Mouse (Mus musculus) MEL (cell line): Measurements from ENCODE around the gene Lrrc73. TPM values are rescaled to one million over a fixed set of nuclear protein-coding genes. Genes with fewer than 3 reads are reported as not detected.

ENCODE experiments used
- DNase-seq: peaks from one replicate; pipeline ENCODE4 v3.0.0; 2011; ENCODE audit warnings: low read depth, low spot score
- H3K27ac ChIP-seq: 2 replicates; pipeline ENCODE4 v1.5.1; 2012; ENCODE audit warnings: low read depth, mild to moderate bottlenecking, control low read depth, low read length, moderate library complexity; ENCODE audit not compliant: control insufficient read depth
- H3K27me3 ChIP-seq, 2 experiments: fragments of 150-350 bp in 1 of 2; sonication (generic) in 1 of 2; 2 replicates each; pipeline ENCODE4 v1.6.1; 2012; ENCODE audit warnings: low read length in 2 of 2, mild to moderate bottlenecking in 2 of 2, improper control_type of control experiment in 1 of 2, moderate library complexity in 1 of 2; ENCODE audit not compliant: insufficient read depth in 2 of 2, control insufficient read depth in 1 of 2
- H3K36me3 ChIP-seq, 2 experiments: 2 replicates each; pipeline ENCODE4 v1.6.1; 2012 to 2014; ENCODE audit warnings: low read length in 2 of 2, improper control_type of control experiment in 1 of 2, inconsistent platforms in 1 of 2, mild to moderate bottlenecking in 1 of 2; ENCODE audit not compliant: insufficient read depth in 2 of 2, control insufficient read depth in 1 of 2
- H3K4me1 ChIP-seq, 2 experiments: fragments of 150-350 bp in 1 of 2; sonication (generic) in 1 of 2; 2 replicates each; pipeline ENCODE4 v1.6.1; 2012; ENCODE audit warnings: low read length in 2 of 2, improper control_type of control experiment in 1 of 2, mild to moderate bottlenecking in 1 of 2; ENCODE audit not compliant: insufficient read depth in 2 of 2, control insufficient read depth in 1 of 2
- H3K4me3 ChIP-seq, 2 experiments: fragments of 150-350 bp in 1 of 2; sonication (generic) in 1 of 2; 2 replicates each; pipeline ENCODE4 v1.5.1; 2012; ENCODE audit warnings: low read depth in 2 of 2, low read length in 2 of 2, mild to moderate bottlenecking in 2 of 2, moderate library complexity in 2 of 2, control low read depth in 1 of 2, improper control_type of control experiment in 1 of 2; ENCODE audit not compliant: control insufficient read depth in 1 of 2, insufficient read depth in 1 of 2
- H3K79me2 ChIP-seq: 2 replicates; pipeline ENCODE4 v1.6.1; 2012; ENCODE audit warnings: mild to moderate bottlenecking, low read length, moderate library complexity; ENCODE audit not compliant: control insufficient read depth, poor library complexity, insufficient read depth
- H3K9ac ChIP-seq: 2 replicates; pipeline ENCODE4 v1.6.1; 2012; ENCODE audit warnings: low read depth, mild to moderate bottlenecking, control low read depth, low read length, moderate library complexity; ENCODE audit not compliant: control insufficient read depth, poor library complexity, severe bottlenecking
- H3K9me3 ChIP-seq: fragments of 150-350 bp; sonication (generic); replicated peaks from 2 replicates; pipeline ENCODE4 v1.6.1; 2012; ENCODE audit warnings: mild to moderate bottlenecking, low read length, improper control_type of control experiment, moderate library complexity; ENCODE audit not compliant: insufficient read depth
- BHLHE40 ChIP-seq: IDR thresholded peaks from 2 replicates; pipeline ENCODE4 v1.6.1; 2012; ENCODE audit warnings: low read depth, mild to moderate bottlenecking, inconsistent platforms, low read length, improper control_type of control experiment, borderline replicate concordance
- CHD1 ChIP-seq: IDR thresholded peaks from 2 replicates; pipeline ENCODE4 v1.6.1; 2012; ENCODE audit warnings: low read depth, mild to moderate bottlenecking, inconsistent platforms, low read length, improper control_type of control experiment
- CTCF ChIP-seq, 3 experiments: IDR thresholded peaks in 2 of 3; conservative IDR thresholded peaks in 1 of 3; 2 replicates each; pipeline ENCODE4 v1.5.1; 2011 to 2012; ENCODE audit warnings: low read length in 3 of 3, low read depth in 2 of 3, mild to moderate bottlenecking in 2 of 3, improper control_type of control experiment in 1 of 3, inconsistent platforms in 1 of 3, mixed read lengths in 1 of 3, moderate library complexity in 1 of 3; ENCODE audit not compliant: control insufficient read depth in 1 of 3, insufficient read depth in 1 of 3, poor library complexity in 1 of 3, severe bottlenecking in 1 of 3
- ELF1 ChIP-seq: IDR thresholded peaks from 2 replicates; pipeline ENCODE4 v1.6.1; 2014; ENCODE audit warnings: low read depth, mild to moderate bottlenecking, inconsistent platforms, low read length, improper control_type of control experiment, moderate library complexity
- EP300 ChIP-seq, 2 experiments: IDR thresholded peaks; 2 replicates each; pipeline ENCODE4 v1.6.1; 2011; ENCODE audit warnings: improper control_type of control experiment in 2 of 2, low read length in 2 of 2, low read depth in 1 of 2, mild to moderate bottlenecking in 1 of 2
- ETS1 ChIP-seq: IDR thresholded peaks from 2 replicates; pipeline ENCODE4 v1.6.1; 2012; ENCODE audit warnings: low read depth, mild to moderate bottlenecking, inconsistent platforms, low read length, improper control_type of control experiment, moderate library complexity
- GABPA ChIP-seq: IDR thresholded peaks from 2 replicates; pipeline ENCODE4 v1.6.1; 2012; ENCODE audit warnings: low read depth, mild to moderate bottlenecking, inconsistent platforms, low read length, improper control_type of control experiment, moderate library complexity
- GATA1 ChIP-seq: IDR thresholded peaks from 2 replicates; pipeline ENCODE4 v1.6.1; 2011; ENCODE audit warnings: low read depth, low read length, improper control_type of control experiment
- HCFC1 ChIP-seq: IDR thresholded peaks from 2 replicates; pipeline ENCODE4 v1.6.1; 2012; ENCODE audit warnings: low read depth, mild to moderate bottlenecking, inconsistent platforms, low read length, improper control_type of control experiment, moderate library complexity
- JUND ChIP-seq: IDR thresholded peaks from 2 replicates; pipeline ENCODE4 v1.6.1; 2011; ENCODE audit warnings: low read depth, mild to moderate bottlenecking, improper control_type of control experiment, low read length
- KAT2A ChIP-seq: conservative IDR thresholded peaks from 2 replicates; pipeline ENCODE4 v1.6.1; 2012; ENCODE audit warnings: low read depth, low read length, improper control_type of control experiment, inconsistent platforms
- MAFK ChIP-seq: IDR thresholded peaks from 2 replicates; pipeline ENCODE4 v1.6.1; 2011; ENCODE audit warnings: low read depth, mild to moderate bottlenecking, low read length, improper control_type of control experiment, borderline replicate concordance
- MAX ChIP-seq: IDR thresholded peaks from 2 replicates; pipeline ENCODE4 v1.6.1; 2011; ENCODE audit warnings: low read length, improper control_type of control experiment
- MAZ ChIP-seq: IDR thresholded peaks from 2 replicates; pipeline ENCODE4 v1.6.1; 2012; ENCODE audit warnings: low read depth, mild to moderate bottlenecking, inconsistent platforms, low read length, improper control_type of control experiment
- MEF2A ChIP-seq: IDR thresholded peaks from 2 replicates; pipeline ENCODE4 v1.6.1; 2014; ENCODE audit warnings: low read depth, mild to moderate bottlenecking, inconsistent platforms, low read length, improper control_type of control experiment; ENCODE audit not compliant: poor library complexity, insufficient replicate concordance, severe bottlenecking; ENCODE audit errors: extremely low read depth
- MXI1 ChIP-seq: IDR thresholded peaks from 2 replicates; pipeline ENCODE4 v1.6.1; 2011; ENCODE audit warnings: mild to moderate bottlenecking, low read depth, low read length, improper control_type of control experiment
- MYC ChIP-seq: IDR thresholded peaks from 2 replicates; pipeline ENCODE4 v1.6.1; 2011; ENCODE audit warnings: low read depth, mild to moderate bottlenecking, low read length, improper control_type of control experiment, moderate library complexity
- NELFE ChIP-seq: IDR thresholded peaks from 2 replicates; pipeline ENCODE4 v1.6.1; 2011; ENCODE audit warnings: low read depth, low read length, improper control_type of control experiment
- NRF1 ChIP-seq: IDR thresholded peaks from 2 replicates; pipeline ENCODE4 v1.6.1; 2014; ENCODE audit warnings: low read depth, mild to moderate bottlenecking, inconsistent platforms, low read length, improper control_type of control experiment, moderate library complexity; ENCODE audit not compliant: poor library complexity, insufficient read depth, severe bottlenecking
- POLR2A ChIP-seq, 2 experiments: IDR thresholded peaks; 2 replicates each; pipeline ENCODE4 v1.6.1; 2011 to 2012; ENCODE audit warnings: low read length in 2 of 2, mild to moderate bottlenecking in 2 of 2, control low read depth in 1 of 2, improper control_type of control experiment in 1 of 2, low read depth in 1 of 2, moderate library complexity in 1 of 2; ENCODE audit not compliant: control insufficient read depth in 1 of 2, insufficient read depth in 1 of 2, poor library complexity in 1 of 2
- POLR2AphosphoS2 ChIP-seq: IDR thresholded peaks from 2 replicates; pipeline ENCODE4 v1.6.1; 2011; ENCODE audit warnings: low read length, improper control_type of control experiment
- POLR2AphosphoS5 ChIP-seq: IDR thresholded peaks from 2 replicates; pipeline ENCODE4 v1.6.1; 2012; ENCODE audit warnings: low read depth, borderline replicate concordance, mild to moderate bottlenecking, inconsistent platforms, low read length, moderate library complexity, mixed read lengths
- RAD21 ChIP-seq: IDR thresholded peaks from 2 replicates; pipeline ENCODE4 v1.6.1; 2011; ENCODE audit warnings: mild to moderate bottlenecking, low read depth, low read length, improper control_type of control experiment
- RCOR1 ChIP-seq: IDR thresholded peaks from 2 replicates; pipeline ENCODE4 v1.6.1; 2012; ENCODE audit warnings: low read depth, mild to moderate bottlenecking, inconsistent platforms, low read length, improper control_type of control experiment
- SIN3A ChIP-seq: IDR thresholded peaks from 2 replicates; pipeline ENCODE4 v1.6.1; 2012; ENCODE audit warnings: low read length, improper control_type of control experiment, inconsistent platforms
- TAL1 ChIP-seq: IDR thresholded peaks from 2 replicates; pipeline ENCODE4 v1.6.1; 2012; ENCODE audit warnings: mild to moderate bottlenecking, inconsistent platforms, low read length, moderate library complexity, mixed read lengths
- TBP ChIP-seq: IDR thresholded peaks from 2 replicates; pipeline ENCODE4 v1.8.0; 2011; ENCODE audit warnings: low read depth, low read length, improper control_type of control experiment
- TCF12 ChIP-seq: IDR thresholded peaks from 2 replicates; pipeline ENCODE4 v1.6.1; 2014; ENCODE audit warnings: low read depth, mild to moderate bottlenecking, inconsistent platforms, low read length, improper control_type of control experiment, moderate library complexity
- UBTF ChIP-seq: IDR thresholded peaks from 2 replicates; pipeline ENCODE4 v1.6.1; 2012; ENCODE audit warnings: low read depth, mild to moderate bottlenecking, inconsistent platforms, low read length, improper control_type of control experiment, moderate library complexity, borderline replicate concordance; ENCODE audit not compliant: insufficient read depth
- USF1 ChIP-seq: IDR thresholded peaks from 2 replicates; pipeline ENCODE4 v1.6.1; 2014; ENCODE audit warnings: low read depth, mild to moderate bottlenecking, inconsistent platforms, low read length, improper control_type of control experiment, moderate library complexity
- USF2 ChIP-seq, 2 experiments: IDR thresholded peaks; 2 replicates each; pipeline ENCODE4 v1.6.1; 2011 to 2012; ENCODE audit warnings: improper control_type of control experiment in 2 of 2, low read length in 2 of 2, borderline replicate concordance in 1 of 2, inconsistent platforms in 1 of 2, low read depth in 1 of 2, mild to moderate bottlenecking in 1 of 2; ENCODE audit not compliant: insufficient read depth in 1 of 2
- ZKSCAN1 ChIP-seq: IDR thresholded peaks from 2 replicates; pipeline ENCODE4 v1.6.1; 2012; ENCODE audit warnings: low read depth, mild to moderate bottlenecking, inconsistent platforms, low read length, improper control_type of control experiment, moderate library complexity
- ZMIZ1 ChIP-seq: IDR thresholded peaks from 2 replicates; pipeline ENCODE4 v1.6.1; 2012; ENCODE audit warnings: low read depth, mild to moderate bottlenecking, inconsistent platforms, low read length, improper control_type of control experiment, moderate library complexity
- ZNF384 ChIP-seq: IDR thresholded peaks from 2 replicates; pipeline ENCODE4 v1.6.1; 2012; ENCODE audit warnings: low read depth, mild to moderate bottlenecking, inconsistent platforms, low read length, improper control_type of control experiment
- polyA plus RNA-seq, 2 experiments: library from polyadenylated mRNA; stranded (reverse) in 1 of 2; unstranded in 1 of 2; fragments of >175 nt in 1 of 2; fragments of >200 nt in 1 of 2; gene quantifications; 2 replicates each; pipeline versions ENCODE4 v1.2.1 to v1.2.4; 2012; ENCODE audit warnings: low replicate concordance in 2 of 2, low read depth in 1 of 2; ENCODE audit not compliant: insufficient read length in 2 of 2, insufficient read depth in 1 of 2, missing spikeins in 1 of 2
- total RNA-seq: library from RNA; depleted of rRNA; stranded (reverse); fragments of 300-350 nt; gene quantifications from 2 replicates; pipeline ENCODE4 v1.2.3, GENCODE M21; 2012; rRNA removed

The Lrrc73 gene
- total RNA-seq (0.72 and 1.2 TPM in 2 replicates), polyA plus RNA-seq (1 to 10 TPM in 1 of 2 experiments, not detected in 1; 3.5 TPM)

GRCm38 (mm10) chr17:46253452-46254084 lies at the start of gene Lrrc73:
TSS of gene Lrrc73 (plus strand) at chr17:46253531.
- TF ChIP-seq USF1: no peak
- no peak for TF ChIP-seq ZKSCAN1
- no peak for TF ChIP-seq USF2 (IDR thresholded peaks at IDR 0.05; ENCODE audit: borderline replicate concordance in 1 of 2, insufficient read depth in 1 of 2, low read depth in 1 of 2, low read length in 2 of 2)
- peak; percentile 98 for TF ChIP-seq MXI1
- TF ChIP-seq HCFC1: peak; percentile 32; the same call in 1 of the 2 replicates
- TF ChIP-seq TBP: no peak
- TF ChIP-seq MYC: peak; percentile 92
- TF ChIP-seq MAFK: no peak
- TF ChIP-seq MAZ: no peak
- peak; percentile 88 for TF ChIP-seq MAX
- TF ChIP-seq GABPA: no peak
- no peak for TF ChIP-seq EP300 (IDR thresholded peaks at IDR 0.05; ENCODE audit: low read depth in 1 of 2, low read length in 2 of 2)
- no peak for TF ChIP-seq CTCF (IDR thresholded peaks at IDR 0.05 in 2 of 3, conservative IDR thresholded peaks at IDR 0.05 in 1 of 3; ENCODE audit: control insufficient read depth in 1 of 3, insufficient read depth in 1 of 3, low read depth in 2 of 3, low read length in 3 of 3, poor library complexity in 1 of 3, severe bottlenecking in 1 of 3)
- no peak for TF ChIP-seq ETS1
- TF ChIP-seq POLR2AphosphoS5: no peak
- no peak for TF ChIP-seq MEF2A
- no peak for TF ChIP-seq TAL1
- TF ChIP-seq RCOR1: no peak
- TF ChIP-seq CHD1: no peak
- TF ChIP-seq TCF12: no peak
- TF ChIP-seq ZNF384: no peak
- TF ChIP-seq NELFE: no peak; the same call in 1 of the 2 replicates
- TF ChIP-seq NRF1: peak; percentile 46; the same call in 1 of the 2 replicates
- TF ChIP-seq POLR2A (IDR thresholded peaks at IDR 0.05; ENCODE audit: control insufficient read depth in 1 of 2, insufficient read depth in 1 of 2, low read depth in 1 of 2, low read length in 2 of 2, poor library complexity in 1 of 2): 0 out of 4 replicates have a peak, but pooled peaks of 1 of the 2 experiments have one; percentile 18
- TF ChIP-seq KAT2A: no peak
- no peak for TF ChIP-seq ZMIZ1
- TF ChIP-seq ELF1: peak; percentile 68
- TF ChIP-seq BHLHE40: no peak
- no peak for TF ChIP-seq GATA1
- peak; percentile 89 for TF ChIP-seq SIN3A
- TF ChIP-seq UBTF: no peak
- TF ChIP-seq RAD21: no peak
- no peak for TF ChIP-seq POLR2AphosphoS2
- TF ChIP-seq JUND: no peak
- Histone ChIP-seq H3K79me2 (peaks cover 7% of the 10 kb centered on the region), H3K4me1 (peaks cover 0 to 15% of the 10 kb centered on the region in 2 experiments; a peak in 2 of 4 replicates), H3K9me3 (no peaks in the 10 kb centered on the region), H3K36me3 (peaks cover 0 to 4% of the 10 kb centered on the region in 2 experiments; a peak in 2 of 4 replicates), H3K9ac (peak within 1 kb of the TSS; percentile 62), H3K27me3 (no peaks in the 10 kb centered on the region), H3K4me3 (peak within 1 kb of the TSS; percentile 64 to 66), H3K27ac (peak within 1 kb of the TSS; percentile 15)
- DNase-seq: peak; percentile 91
